Mouse (Mus musculus) embryonic facial prominence, embryonic 10.5 days (tissue): ENCODE measurements at regions not wholly inside any gene's neighbourhood (a gene's known extent, or its start where the extent isn't known, plus 50 kb on each side); places are given as distances from the start of the nearest gene placed in this dataset.

Experiments
- DNase-seq: peaks from one replicate; pipeline ENCODE4 v3.0.0-alpha.2; 2017; ENCODE audit warnings: low spot score
- H3K27ac ChIP-seq: fragments of 300-500 bp; sonication (generic); replicated peaks from 2 replicates; pipeline ENCODE4 v1.5.1; 2016; ENCODE audit warnings: mild to moderate bottlenecking
- H3K27me3 ChIP-seq: fragments of 300-500 bp; sonication (generic); replicated peaks from 2 replicates; pipeline ENCODE4 v1.6.1; 2016; ENCODE audit warnings: low read depth, mild to moderate bottlenecking; ENCODE audit not compliant: poor library complexity, severe bottlenecking
- H3K36me3 ChIP-seq: fragments of 300-500 bp; sonication (generic); replicated peaks from 2 replicates; pipeline ENCODE4 v1.6.1; 2016; ENCODE audit warnings: mild to moderate bottlenecking, moderate library complexity
- H3K4me1 ChIP-seq: fragments of 300-500 bp; sonication (generic); 2 replicates; pipeline ENCODE4 v1.6.1; 2016
- H3K4me3 ChIP-seq: fragments of 300-500 bp; sonication (generic); 2 replicates; pipeline ENCODE4 v1.5.1; 2016; ENCODE audit warnings: mild to moderate bottlenecking, moderate library complexity
- H3K9me3 ChIP-seq: fragments of 300-500 bp; sonication (generic); 2 replicates; pipeline ENCODE4 v1.6.1; 2016; ENCODE audit warnings: mild to moderate bottlenecking
- WGBS: fragments of 180-500 bp; shearing (Covaris S2); methylation state at CpG from one replicate; pipeline ENCODE4 v1.1.7; 2016; 5-methylcytosine and 5-hydroxymethylcytosine counted together

DNA sequence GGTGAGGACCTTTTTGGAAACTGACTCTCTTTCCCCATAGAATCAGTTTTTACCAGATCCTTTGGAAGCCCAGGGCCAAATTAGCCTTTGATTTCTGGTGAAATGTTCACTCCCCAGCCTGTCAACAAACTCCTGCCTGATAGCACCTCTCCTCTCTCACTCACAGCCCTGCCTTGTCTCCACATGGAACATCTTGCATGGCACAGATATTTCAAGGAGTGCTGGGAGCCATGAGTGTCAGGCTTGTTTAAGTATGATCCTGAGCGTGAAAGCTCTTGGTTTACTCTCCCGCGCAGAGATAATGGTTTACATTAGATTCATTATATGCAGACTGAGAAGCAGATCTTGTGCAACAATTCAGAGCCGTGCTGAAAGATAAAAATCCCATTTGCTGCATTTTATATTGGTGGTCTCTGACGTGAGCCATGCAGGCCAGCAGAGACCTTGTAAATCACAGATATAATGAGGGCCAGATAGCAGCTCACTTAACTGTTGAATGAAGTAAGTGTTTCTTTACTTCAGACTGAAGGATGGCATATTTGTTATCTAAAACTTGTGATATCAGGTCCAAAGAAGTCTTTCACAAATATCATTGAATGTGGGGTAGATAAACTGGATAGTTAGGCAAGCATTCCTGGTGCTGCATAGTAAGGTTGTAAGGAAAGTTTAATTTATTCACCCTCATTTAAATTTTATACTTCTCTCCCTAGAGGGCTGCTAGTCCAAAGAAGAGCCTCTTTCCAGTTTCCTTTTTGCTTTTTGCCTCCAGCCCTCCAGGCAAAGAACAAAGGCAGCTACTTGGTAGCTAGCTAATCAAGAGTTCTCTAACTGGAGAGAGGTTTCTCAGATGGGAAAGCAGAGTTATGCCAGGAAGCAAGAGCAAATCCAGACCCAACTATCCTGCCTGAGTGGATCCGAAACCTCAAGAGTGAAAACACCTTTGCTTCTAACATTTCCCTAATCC, 81.8 kb downstream of the Tbx18 start:
- Histone ChIP-seq H3K4me3 (no peak overlapping the region), H3K27me3 (no peaks in the 10 kb centered on the region), H3K4me1 (no peaks in the 10 kb centered on the region), H3K9me3 (no peaks in the 10 kb centered on the region), H3K27ac (no peak overlapping the region), H3K36me3 (no peaks in the 10 kb centered on the region)
- WGBS = 71% methylated on average over 6 of the region's 6 CpGs
- DNase-seq = no peak

DNA sequence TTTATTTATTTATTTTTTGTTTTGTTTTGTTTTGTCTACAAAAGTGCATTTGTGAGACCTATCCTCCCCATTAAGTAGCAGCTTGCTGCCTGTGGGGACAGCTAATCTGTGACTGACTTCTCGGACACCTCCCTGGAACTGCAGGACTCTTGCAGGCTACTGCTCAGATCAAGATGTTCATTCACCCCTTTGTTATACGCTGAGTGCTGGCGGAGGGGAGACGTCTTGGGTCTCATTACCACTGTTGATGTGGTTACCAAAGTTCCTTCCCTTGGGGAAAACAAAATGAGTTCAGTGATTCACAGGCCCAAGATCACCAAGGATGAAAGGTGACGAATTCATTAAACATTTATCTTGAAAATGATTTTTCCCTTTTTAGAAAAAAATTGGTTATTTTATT, 82.7 kb downstream of the Tbx18 start:
- Histone ChIP-seq H3K27ac (no peak overlapping the region), H3K27me3 (no peaks in the 10 kb centered on the region), H3K4me1 (no peaks in the 10 kb centered on the region), H3K4me3 (no peak overlapping the region), H3K36me3 (no peaks in the 10 kb centered on the region), H3K9me3 (no peaks in the 10 kb centered on the region)
- DNase-seq = no peak
- 41% methylated on average over 5 of the region's 5 CpGs for WGBS

- no peak overlapping the region for H3K27ac ChIP-seq
- H3K4me3 ChIP-seq = no peak overlapping the region
- H3K9me3 ChIP-seq = no peaks in the 10 kb centered on the region
- H3K27me3 ChIP-seq = no peaks in the 10 kb centered on the region
- H3K36me3 ChIP-seq = no peaks in the 10 kb centered on the region
- 85% methylated on average over 5 of the region's 5 CpGs for WGBS
- DNase-seq = no peak
- H3K4me1 ChIP-seq = no peaks in the 10 kb centered on the region
These were observed 86.0 kb downstream of the Tbx18 start for GRCm38 (mm10) chr9:87645032-87645431.

DNA sequence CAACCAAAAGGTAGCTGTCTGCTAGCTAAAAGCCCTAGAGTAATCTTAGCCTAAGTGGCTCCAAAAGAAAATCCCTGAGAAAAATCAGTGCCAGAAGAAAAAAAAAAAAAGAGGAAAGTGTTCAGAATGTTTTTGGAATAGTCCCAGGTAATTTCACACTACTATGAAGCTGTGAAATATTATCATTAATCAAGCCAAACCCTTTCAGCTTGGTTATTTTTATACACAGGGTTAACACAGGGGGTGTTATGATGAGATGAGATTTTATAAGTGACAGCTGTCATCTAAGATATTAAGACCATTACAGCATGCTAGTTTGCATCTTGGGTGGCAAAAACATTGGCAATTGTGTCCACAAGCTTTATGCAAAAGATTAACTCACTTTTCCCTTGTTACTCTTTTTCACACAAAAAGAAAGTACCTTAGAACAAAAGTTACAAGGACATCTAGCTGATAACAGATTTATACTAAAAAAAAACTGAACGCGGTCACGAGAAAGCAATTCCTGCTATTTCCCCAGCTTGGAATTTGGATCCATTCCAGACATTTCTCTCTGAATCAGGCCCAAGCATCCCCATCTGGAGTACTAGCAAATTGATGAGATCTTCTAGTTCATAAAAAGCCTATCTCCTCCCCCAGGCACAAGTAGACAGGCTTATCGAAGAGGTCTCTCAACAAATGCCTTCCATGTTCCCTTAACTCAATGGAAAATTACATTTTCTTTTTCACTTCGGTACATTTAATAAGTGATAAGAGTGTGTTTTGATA, 97.0 kb downstream of the Tbx18 start:
- Histone ChIP-seq H3K27ac (no peak overlapping the region), H3K36me3 (no peaks in the 10 kb centered on the region), H3K4me1 (no peaks in the 10 kb centered on the region), H3K9me3 (no peaks in the 10 kb centered on the region), H3K4me3 (no peak overlapping the region), H3K27me3 (no peaks in the 10 kb centered on the region)
- no peak for DNase-seq
- WGBS = 88% methylated on average over 5 of the region's 5 CpGs

- no peaks in the 10 kb centered on the region for H3K36me3 ChIP-seq
- H3K27ac ChIP-seq = no peak overlapping the region
- no peaks in the 10 kb centered on the region for H3K27me3 ChIP-seq
- no peak overlapping the region for H3K4me3 ChIP-seq
- WGBS = 82% methylated on average over 3 of the region's 3 CpGs
- H3K9me3 ChIP-seq = no peaks in the 10 kb centered on the region
- no peaks in the 10 kb centered on the region for H3K4me1 ChIP-seq
- no peak for DNase-seq
These were observed 104.6 kb downstream of the Tbx18 start for GRCm38 (mm10) chr9:87626432-87626831.

- 48% methylated on average over 7 of the region's 7 CpGs for WGBS
- Histone ChIP-seq H3K4me3 (no peak overlapping the region), H3K27me3 (no peaks in the 10 kb centered on the region), H3K36me3 (no peaks in the 10 kb centered on the region), H3K4me1 (no peaks in the 10 kb centered on the region), H3K9me3 (no peaks in the 10 kb centered on the region), H3K27ac (no peak overlapping the region)
- no peak for DNase-seq
These were observed 112.8 kb downstream of the Tbx18 start for GRCm38 (mm10) chr9:87618238-87618673.

DNA sequence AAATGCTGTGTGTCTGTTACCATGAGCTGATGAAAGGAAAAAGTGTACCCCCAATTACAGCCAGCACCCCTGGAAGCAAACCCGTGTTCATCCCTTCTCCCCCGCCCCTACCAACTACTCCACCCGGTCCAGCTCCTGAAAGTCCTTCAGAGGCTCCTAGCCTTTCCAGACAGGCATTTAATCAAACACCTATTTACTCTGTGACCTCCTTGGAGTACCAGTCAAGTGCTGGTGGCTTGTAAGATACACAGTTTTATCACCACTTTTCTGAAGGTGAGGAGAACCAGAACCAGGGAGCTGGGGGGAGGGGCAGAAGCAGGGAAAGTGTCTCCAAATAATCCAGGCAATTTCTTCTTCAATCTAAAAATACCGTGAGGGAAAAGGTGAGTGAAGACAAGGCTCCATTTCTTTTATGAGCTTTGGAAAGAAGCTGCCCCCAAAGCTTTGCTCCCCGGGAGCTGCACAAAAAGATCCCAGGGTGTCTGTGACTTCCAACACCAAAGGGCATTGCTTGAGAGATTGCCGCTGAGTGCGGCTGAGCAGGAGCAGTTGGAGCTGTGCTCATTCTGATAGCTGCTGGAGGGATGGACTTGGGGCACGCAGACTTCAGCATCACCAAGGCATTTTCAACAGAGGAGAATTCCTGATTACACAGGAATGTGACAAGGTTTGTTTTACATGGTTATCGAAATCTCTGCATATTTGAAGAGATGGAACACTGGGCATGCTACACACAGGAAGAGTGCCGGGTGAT, 123.0 kb downstream of the Tbx18 start:
- H3K4me3 ChIP-seq = no peak overlapping the region
- no peaks in the 10 kb centered on the region for H3K9me3 ChIP-seq
- WGBS = 75% methylated on average over 10 of the region's 10 CpGs
- H3K4me1 ChIP-seq = no peaks in the 10 kb centered on the region
- DNase-seq = no peak
- H3K36me3 ChIP-seq = no peaks in the 10 kb centered on the region
- H3K27ac ChIP-seq = no peak overlapping the region
- H3K27me3 ChIP-seq = no peaks in the 10 kb centered on the region

DNA sequence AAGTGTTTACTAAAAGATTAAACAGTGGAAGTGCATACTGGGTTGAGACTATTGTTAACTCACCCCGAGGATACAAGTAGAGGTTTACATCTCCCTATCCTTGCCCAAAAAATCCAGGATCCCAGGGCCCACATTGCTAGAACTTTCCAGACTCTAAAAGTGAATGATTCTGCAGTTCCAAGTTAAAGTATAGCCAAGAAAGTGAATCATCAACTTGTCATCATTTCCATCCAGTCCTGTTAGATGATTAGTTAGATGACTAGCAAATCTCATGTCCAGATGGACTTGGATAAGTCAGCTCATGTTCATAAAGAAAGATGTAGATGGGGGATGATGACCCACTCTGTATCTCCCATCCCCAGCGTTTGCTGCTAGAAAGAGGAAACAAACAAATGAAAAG, 155.5 kb downstream of the Tbx18 start:
- Histone ChIP-seq H3K27ac (no peak overlapping the region), H3K9me3 (no peaks in the 10 kb centered on the region), H3K4me3 (no peak overlapping the region), H3K36me3 (no peaks in the 10 kb centered on the region), H3K27me3 (no peaks in the 10 kb centered on the region), H3K4me1 (peaks cover 2% of the 10 kb centered on the region; the same call in 1 of the 2 replicates)
- no peak for DNase-seq
- 68% methylated on average over 2 of the region's 2 CpGs for WGBS

GRCm38 (mm10) chr9:87574250-87574864, 156.7 kb downstream of the Tbx18 start:
- WGBS = 44% methylated on average over 2 of the region's 2 CpGs
- Histone ChIP-seq H3K27me3 (no peaks in the 10 kb centered on the region), H3K4me3 (no peak overlapping the region), H3K4me1 (peaks cover 2% of the 10 kb centered on the region; the same call in 1 of the 2 replicates), H3K27ac (no peak overlapping the region), H3K36me3 (no peaks in the 10 kb centered on the region), H3K9me3 (no peaks in the 10 kb centered on the region)
- DNase-seq = no peak

GRCm38 (mm10) chr9:87563244-87563643, 167.8 kb downstream of the Tbx18 start:
- Histone ChIP-seq H3K4me1 (peaks cover 5% of the 10 kb centered on the region; the same call in 1 of the 2 replicates), H3K27me3 (no peaks in the 10 kb centered on the region), H3K36me3 (no peaks in the 10 kb centered on the region), H3K27ac (no peak overlapping the region), H3K9me3 (no peaks in the 10 kb centered on the region), H3K4me3 (no peak overlapping the region)
- DNase-seq = no peak
- 73% methylated on average over 3 of the region's 3 CpGs for WGBS

DNA sequence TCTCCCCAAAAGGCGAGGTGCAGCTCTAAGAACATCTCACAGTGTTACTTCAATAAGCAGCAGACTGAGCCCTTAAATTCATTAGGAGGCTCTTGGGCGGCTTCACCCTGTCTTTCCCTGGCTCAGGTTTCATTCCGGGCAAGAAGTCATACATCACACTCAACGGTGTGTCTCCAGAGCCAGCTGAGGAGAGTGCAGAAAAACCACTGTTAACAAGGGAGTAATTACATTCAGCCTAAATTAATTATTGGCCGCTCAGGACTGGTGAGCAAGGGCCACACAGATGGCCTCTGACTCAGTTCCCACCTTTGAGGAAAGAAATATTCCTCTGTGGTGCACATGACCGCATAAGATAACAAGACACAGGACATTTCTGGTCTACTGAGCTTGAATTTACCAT, 168.3 kb downstream of the Tbx18 start:
- H3K27ac ChIP-seq = no peak overlapping the region
- no peaks in the 10 kb centered on the region for H3K27me3 ChIP-seq
- H3K4me1 ChIP-seq = peaks cover 6% of the 10 kb centered on the region; the same call in 1 of the 2 replicates
- 52% methylated on average over 6 of the region's 6 CpGs for WGBS
- H3K4me3 ChIP-seq = no peak overlapping the region
- H3K36me3 ChIP-seq = no peaks in the 10 kb centered on the region
- H3K9me3 ChIP-seq = no peaks in the 10 kb centered on the region
- no peak for DNase-seq

DNA sequence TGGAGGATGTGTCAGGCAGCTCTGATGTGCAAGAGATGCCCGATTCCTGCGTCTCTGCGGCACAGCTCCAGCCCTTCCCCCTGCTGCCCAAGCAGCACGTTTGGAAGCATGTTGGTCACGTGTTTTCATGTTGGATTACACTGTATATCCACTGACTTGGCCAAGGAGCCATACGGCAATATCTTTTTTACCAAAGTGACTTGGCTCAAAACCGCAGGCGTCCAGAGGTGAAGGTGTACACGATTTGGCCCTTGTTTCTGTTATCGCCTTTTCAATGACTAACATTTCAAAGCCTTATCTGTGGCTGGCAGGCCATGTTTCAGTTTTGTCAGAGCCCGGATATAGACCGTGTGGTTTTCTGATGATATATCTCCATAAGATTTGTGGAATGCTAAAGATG, 173.2 kb downstream of the Tbx18 start:
- WGBS = 70% methylated on average over 12 of the region's 12 CpGs
- Histone ChIP-seq H3K27me3 (no peaks in the 10 kb centered on the region), H3K9me3 (no peaks in the 10 kb centered on the region), H3K4me3 (no peak overlapping the region), H3K36me3 (no peaks in the 10 kb centered on the region), H3K4me1 (peaks cover 18% of the 10 kb centered on the region), H3K27ac (no peak overlapping the region)
- DNase-seq = peak; percentile 31
